Mouse (Mus musculus): ENCODE results near the gene Inhbb. TPM values are rescaled to one million over a fixed set of nuclear protein-coding genes. Genes with fewer than 3 reads are reported as not detected.

Inhbb gene
- polyA plus RNA-seq, 1 experiment from 2014 or later = 4.6 TPM

DNA sequence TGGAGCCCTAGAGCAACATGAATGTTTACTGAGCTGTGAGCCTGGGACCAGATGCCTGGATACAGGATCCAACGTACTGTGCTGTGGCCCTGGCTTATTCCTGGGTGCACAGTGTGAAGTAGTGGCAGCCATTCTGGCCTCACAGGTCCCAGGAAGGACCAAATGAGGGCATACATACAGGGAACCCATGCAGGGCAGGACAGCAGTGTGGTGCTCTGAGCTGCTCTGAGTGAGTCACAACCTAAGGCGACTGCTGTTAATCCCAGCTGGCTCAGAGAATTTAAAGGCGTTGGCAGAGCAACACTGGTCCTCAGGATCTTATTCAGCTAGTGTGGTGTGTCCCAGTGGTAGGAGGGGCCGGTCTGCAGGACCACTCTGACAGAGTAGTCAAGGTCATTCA is 31.4 kb downstream of the Inhbb start:
- Histone ChIP-seq H3K4me2 (no peak overlapping the region), H3K27me3 (no peaks in the 10 kb centered on the region), H3K4me1 (peaks cover 35% of the 10 kb centered on the region), H3K27ac (0 out of 2 replicates have a peak overlapping the region, but pooled peaks have one; percentile 12), H3K9me3 (replicated peaks) (no peaks in the 10 kb centered on the region), H3K36me3 (ENCODE audit: poor library complexity, severe bottlenecking) (no peaks in the 10 kb centered on the region), H3K9ac (no peak overlapping the region), H3K4me3 (no peak overlapping the region)
- ATAC-seq = no peak
- 55% methylated on average over 4 of the region's 4 CpGs for WGBS

- no peaks in the 10 kb centered on the region for H3K36me3 ChIP-seq (ENCODE audit: poor library complexity, severe bottlenecking)
- H3K27ac ChIP-seq = peak overlapping the region; percentile 74
- H3K9me3 ChIP-seq (replicated peaks) = no peaks in the 10 kb centered on the region
- WGBS = 28% methylated on average over 7 of the region's 7 CpGs
- peaks cover 35% of the 10 kb centered on the region for H3K4me1 ChIP-seq
- no peak overlapping the region for H3K4me3 ChIP-seq
- H3K27me3 ChIP-seq = no peaks in the 10 kb centered on the region
- no peak for ATAC-seq
- H3K4me2 ChIP-seq = no peak overlapping the region
- H3K9ac ChIP-seq = no peak overlapping the region
These were observed 32.1 kb downstream of the Inhbb start for GRCm38 (mm10) chr1:119389771-119390500.

GRCm38 (mm10) chr1:119388664-119389396 is 33.2 kb downstream of the Inhbb start:
- 2% methylated on average over 19 of the region's 19 CpGs for WGBS
- H3K36me3 ChIP-seq (ENCODE audit: poor library complexity, severe bottlenecking) = no peaks in the 10 kb centered on the region
- peak overlapping the region; percentile 74 for H3K27ac ChIP-seq
- peaks cover 41% of the 10 kb centered on the region for H3K4me1 ChIP-seq
- peak overlapping the region; percentile 17; the same call in 1 of the 2 replicates for H3K4me3 ChIP-seq
- peak overlapping the region; percentile 45; the same call in 1 of the 2 replicates for H3K9ac ChIP-seq
- peak; percentile 92 for ATAC-seq
- no peaks in the 10 kb centered on the region for H3K9me3 ChIP-seq (replicated peaks)
- H3K4me2 ChIP-seq = peak overlapping the region; percentile 56
- H3K27me3 ChIP-seq = no peaks in the 10 kb centered on the region

DNA sequence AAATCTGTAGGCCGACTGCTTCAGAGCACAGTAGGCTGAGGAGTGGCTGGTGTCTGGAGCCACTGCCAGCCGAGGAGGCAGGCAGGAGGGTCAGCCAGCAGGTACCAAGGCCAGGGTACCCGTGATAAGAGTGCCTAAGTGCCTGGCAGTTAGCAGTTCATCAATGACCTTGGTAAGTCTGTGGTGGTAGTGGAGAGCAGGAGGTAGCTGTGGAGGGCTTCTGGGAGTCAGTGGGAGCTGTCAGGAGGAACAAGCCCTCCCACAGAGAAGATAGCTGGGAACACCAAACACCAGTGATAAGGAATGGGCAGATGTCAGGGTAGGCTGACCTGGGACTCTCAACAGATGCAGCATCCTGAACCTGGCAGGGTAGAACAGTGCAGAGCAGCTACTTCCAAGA is 35.7 kb downstream of the Inhbb start:
- no peaks in the 10 kb centered on the region for H3K27me3 ChIP-seq
- H3K27ac ChIP-seq = no peak overlapping the region
- H3K9ac ChIP-seq = no peak overlapping the region
- no peaks in the 10 kb centered on the region for H3K9me3 ChIP-seq (replicated peaks)
- H3K4me2 ChIP-seq = no peak overlapping the region
- no peak overlapping the region for H3K4me3 ChIP-seq
- peaks cover 35% of the 10 kb centered on the region for H3K4me1 ChIP-seq
- 87% methylated on average over 3 of the region's 3 CpGs for WGBS
- ATAC-seq = no peak
- H3K36me3 ChIP-seq (ENCODE audit: poor library complexity, severe bottlenecking) = no peaks in the 10 kb centered on the region

DNA sequence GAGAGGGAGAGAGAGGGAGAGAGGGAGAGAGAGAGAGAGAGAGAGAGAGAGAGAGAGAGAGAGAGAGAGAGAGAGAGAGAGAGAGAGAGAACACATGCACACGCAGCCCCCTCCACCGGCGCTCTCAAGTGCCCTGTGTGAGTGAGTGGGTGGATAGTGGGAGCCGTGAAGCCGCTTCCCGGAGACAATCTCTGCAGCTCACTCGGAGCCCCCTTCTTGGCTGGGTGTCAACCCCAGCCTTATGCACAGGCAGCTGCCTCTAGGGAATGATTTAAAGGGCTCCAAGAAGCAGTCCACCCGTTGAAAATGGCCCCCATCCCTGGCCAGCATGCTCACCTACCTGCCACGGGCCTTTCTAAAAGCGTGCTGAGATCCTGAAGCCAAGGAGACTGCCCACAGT is 38.1 kb downstream of the Inhbb start:
- no peaks in the 10 kb centered on the region for H3K27me3 ChIP-seq
- peaks cover 11% of the 10 kb centered on the region for H3K4me1 ChIP-seq
- 60% methylated on average over 10 of the region's 10 CpGs for WGBS
- no peak overlapping the region for H3K4me3 ChIP-seq
- no peaks in the 10 kb centered on the region for H3K9me3 ChIP-seq (replicated peaks)
- peak overlapping the region; percentile 35 for H3K27ac ChIP-seq
- H3K9ac ChIP-seq = no peak overlapping the region
- ATAC-seq = peak; percentile 28; the same call in 1 of the 2 replicates
- H3K4me2 ChIP-seq = no peak overlapping the region
- H3K36me3 ChIP-seq (ENCODE audit: poor library complexity, severe bottlenecking) = no peaks in the 10 kb centered on the region

GRCm38 (mm10) chr1:119380609-119381008 is 41.4 kb downstream of the Inhbb start:
- Histone ChIP-seq H3K9ac (no peak overlapping the region), H3K4me2 (no peak overlapping the region), H3K9me3 (replicated peaks) (no peaks in the 10 kb centered on the region), H3K4me1 (peaks cover 6% of the 10 kb centered on the region), H3K27me3 (no peaks in the 10 kb centered on the region), H3K27ac (no peak overlapping the region), H3K36me3 (ENCODE audit: poor library complexity, severe bottlenecking) (no peaks in the 10 kb centered on the region), H3K4me3 (no peak overlapping the region)
- WGBS = 78% methylated on average over 4 of the region's 4 CpGs
- no peak for ATAC-seq

GRCm38 (mm10) chr1:119375376-119375775 is 46.7 kb downstream of the Inhbb start:
- Histone ChIP-seq H3K27ac (no peak overlapping the region), H3K27me3 (no peaks in the 10 kb centered on the region), H3K4me1 (no peaks in the 10 kb centered on the region), H3K9ac (no peak overlapping the region), H3K4me3 (no peak overlapping the region), H3K9me3 (replicated peaks) (no peaks in the 10 kb centered on the region), H3K36me3 (ENCODE audit: poor library complexity, severe bottlenecking) (no peaks in the 10 kb centered on the region), H3K4me2 (no peak overlapping the region)
- no peak for ATAC-seq
- 71% methylated on average over 5 of the region's 5 CpGs for WGBS

DNA sequence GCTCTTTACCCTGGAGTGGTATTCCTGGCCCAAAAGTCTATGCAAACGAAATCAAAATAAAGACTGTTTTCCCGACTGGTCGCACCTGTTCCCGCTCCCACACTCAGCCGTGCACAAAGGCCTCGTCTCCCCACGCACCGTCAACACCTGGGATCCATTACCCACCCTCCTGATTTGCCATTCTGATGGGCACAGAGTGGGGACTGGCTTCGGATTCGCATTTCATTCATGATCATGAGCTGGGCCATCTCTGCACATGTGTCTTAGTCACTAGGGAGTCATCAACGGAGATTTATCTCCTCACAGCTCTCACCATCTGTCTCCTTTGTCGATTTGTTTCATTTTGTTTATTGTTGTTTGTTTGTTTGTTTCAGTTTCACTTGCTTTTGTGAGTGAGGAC is 54.5 kb downstream of the Inhbb start:
- no peak overlapping the region for H3K9ac ChIP-seq
- no peak overlapping the region for H3K4me3 ChIP-seq
- no peak for ATAC-seq
- 80% methylated on average over 12 of the region's 12 CpGs for WGBS
- no peak overlapping the region for H3K4me2 ChIP-seq
- H3K27me3 ChIP-seq = no peaks in the 10 kb centered on the region
- no peak overlapping the region for H3K27ac ChIP-seq
- no peaks in the 10 kb centered on the region for H3K4me1 ChIP-seq
- H3K36me3 ChIP-seq (ENCODE audit: poor library complexity, severe bottlenecking) = no peaks in the 10 kb centered on the region
- no peaks in the 10 kb centered on the region for H3K9me3 ChIP-seq (replicated peaks)

DNA sequence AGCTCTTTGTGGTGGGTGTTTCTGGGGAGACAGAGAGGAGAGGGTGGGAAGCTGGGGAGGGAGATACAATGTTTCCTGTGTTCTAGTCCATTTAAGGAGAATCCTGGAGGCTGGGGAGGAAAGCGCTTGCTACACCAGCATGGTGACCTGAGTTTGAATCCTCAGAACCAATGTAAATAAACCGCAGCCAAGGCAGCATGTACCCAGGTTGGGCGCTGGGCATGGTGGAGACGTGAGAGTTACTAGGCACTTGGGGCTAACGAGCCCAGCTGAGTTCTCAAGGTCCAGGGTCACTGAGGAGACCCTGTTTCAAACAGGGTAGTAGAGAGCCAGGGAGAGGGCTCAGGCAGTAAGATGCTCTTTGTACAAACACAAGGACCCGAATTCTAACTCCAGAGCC is 55.7 kb downstream of the Inhbb start:
- Histone ChIP-seq H3K4me3 (no peak overlapping the region), H3K36me3 (ENCODE audit: poor library complexity, severe bottlenecking) (no peaks in the 10 kb centered on the region), H3K4me2 (no peak overlapping the region), H3K9me3 (replicated peaks) (no peaks in the 10 kb centered on the region; the same call in 1 of the 2 replicates), H3K27me3 (no peaks in the 10 kb centered on the region), H3K27ac (no peak overlapping the region), H3K4me1 (no peaks in the 10 kb centered on the region), H3K9ac (no peak overlapping the region)
- 71% methylated on average over 6 of the region's 6 CpGs for WGBS
- ATAC-seq = no peak

Other genes starting within 250 kb of the Inhbb start
- gene Ralb, start 82.5 kb upstream of the Inhbb start, polyA plus RNA-seq (2015; fragmentation: Nextera tagmentation; extraction: Ambion mirVana) = 51.0 and 52.5 TPM in 2 replicates
- gene Tmem185b, start 103.9 kb upstream of the Inhbb start, polyA plus RNA-seq (2015; fragmentation: Nextera tagmentation; extraction: Ambion mirVana) = 18.7 and 19.1 TPM in 2 replicates
- 26.2 and 29.0 TPM in 2 replicates for gene Epb41l5, start 226.8 kb upstream of the Inhbb start, polyA plus RNA-seq (2015; fragmentation: Nextera tagmentation; extraction: Ambion mirVana)